Mouse (Mus musculus) stomach, embryonic 15.5 days (tissue): ENCODE measurements around the gene Cdhr3. TPM values are rescaled to one million over a fixed set of nuclear protein-coding genes. Genes with fewer than 3 reads are reported as not detected.
A peak's percentile ranks its signal among the peaks of the same experiment; 100 is the strongest.

Source experiments
- ATAC-seq: fragments of 200-750 bp; cut with Nextera tagmentation; 2 replicates; pipeline ENCODE4 v1.8.0; 2017; ENCODE audit warnings: low read depth, moderate number of reproducible peaks, moderate TSS enrichment; ENCODE audit not compliant: insufficient read depth, low FRiP score
- H3K27ac ChIP-seq: fragments of 300-500 bp; sonication (generic); 2 replicates; pipeline ENCODE4 v1.5.1; 2015; ENCODE audit warnings: mild to moderate bottlenecking, inconsistent platforms
- H3K27me3 ChIP-seq: fragments of 300-500 bp; sonication (generic); replicated peaks from 2 replicates; pipeline ENCODE4 v1.6.1; 2015; ENCODE audit warnings: inconsistent platforms
- H3K36me3 ChIP-seq: fragments of 300-500 bp; sonication (generic); 2 replicates; pipeline ENCODE4 v1.6.1; 2015; ENCODE audit warnings: inconsistent platforms
- H3K4me1 ChIP-seq: fragments of 300-500 bp; sonication (generic); 2 replicates; pipeline ENCODE4 v1.6.1; 2015; ENCODE audit warnings: inconsistent platforms
- H3K4me2 ChIP-seq: fragments of 300-500 bp; sonication (generic); 2 replicates; pipeline ENCODE4 v1.6.1; 2015; ENCODE audit warnings: mild to moderate bottlenecking, inconsistent platforms
- H3K4me3 ChIP-seq: fragments of 300-500 bp; sonication (generic); replicated peaks from 2 replicates; pipeline ENCODE4 v1.5.1; 2015; ENCODE audit warnings: inconsistent platforms
- H3K9ac ChIP-seq: fragments of 300-500 bp; sonication (generic); 2 replicates; pipeline ENCODE4 v1.6.1; 2015; ENCODE audit warnings: inconsistent platforms
- H3K9me3 ChIP-seq: fragments of 300-500 bp; sonication (generic); 2 replicates; pipeline ENCODE4 v1.6.1; 2016; ENCODE audit warnings: inconsistent platforms
- WGBS: fragments of 180-500 bp; shearing (Covaris S2); methylation state at CpG from one replicate; pipeline ENCODE4 v1.1.7; 2015; 5-methylcytosine and 5-hydroxymethylcytosine counted together
- polyA plus RNA-seq: library from polyadenylated mRNA; unstranded; fragments of >200 nt; fragmentation: Nextera tagmentation; extraction: Ambion mirVana; gene quantifications from 2 replicates; pipeline ENCODE4 v1.2.1, GENCODE M21; 2015

Gene Cdhr3
- polyA plus RNA-seq, 1 experiment from 2014 or later: 0.08 TPM

- Histone ChIP-seq H3K36me3 (no peaks in the 10 kb centered on the region), H3K4me3 (no peak overlapping the region), H3K9ac (no peak overlapping the region), H3K4me2 (no peak overlapping the region), H3K27me3 (no peaks in the 10 kb centered on the region), H3K9me3 (no peaks in the 10 kb centered on the region), H3K4me1 (0 out of 2 replicates have a peak, but pooled peaks cover 5% of the 10 kb centered on the region), H3K27ac (no peak overlapping the region)
- WGBS: 54% methylated on average over 13 of the region's 13 CpGs
- ATAC-seq: no peak
Observed at GRCm38 (mm10) chr12:33030066-33030465, 62.6 kb downstream of the Cdhr3 start.

GRCm38 (mm10) chr12:33028708-33029107 lies 64.0 kb downstream of the Cdhr3 start:
- Histone ChIP-seq H3K27me3 (no peaks in the 10 kb centered on the region), H3K9me3 (no peaks in the 10 kb centered on the region), H3K36me3 (no peaks in the 10 kb centered on the region), H3K4me3 (no peak overlapping the region), H3K4me2 (no peak overlapping the region), H3K27ac (no peak overlapping the region), H3K9ac (no peak overlapping the region), H3K4me1 (0 out of 2 replicates have a peak, but pooled peaks cover 5% of the 10 kb centered on the region)
- no peak for ATAC-seq
- 63% methylated on average over 13 of the region's 13 CpGs for WGBS

DNA sequence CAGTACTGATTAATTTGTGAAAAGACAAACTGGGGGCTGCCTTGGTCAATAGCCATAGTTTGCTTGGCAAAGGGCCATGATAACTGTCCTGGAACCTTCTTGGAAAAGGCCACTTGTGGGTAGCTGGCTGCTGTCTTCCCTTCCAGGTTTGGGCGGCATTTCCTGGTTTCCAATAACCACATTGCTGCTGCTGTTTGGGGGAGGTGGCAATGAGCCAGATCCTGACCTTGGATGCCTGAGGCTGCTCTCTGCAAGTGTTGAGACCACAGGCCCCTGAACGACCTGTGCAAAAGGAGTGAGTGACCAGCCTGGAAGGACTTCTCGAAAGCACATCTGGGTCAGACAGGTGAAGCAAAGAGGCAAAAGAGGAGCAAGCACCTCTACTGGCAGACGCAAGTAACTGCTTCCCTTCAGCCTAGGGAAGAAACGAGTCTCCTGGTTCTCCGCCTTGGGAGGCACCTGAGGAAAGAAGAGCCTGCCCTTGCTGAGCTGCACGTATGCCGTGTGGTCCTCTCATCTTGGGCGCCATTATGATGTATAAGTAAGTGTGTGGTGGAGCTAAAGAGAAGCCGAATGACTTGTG lies 64.5 kb downstream of the Cdhr3 start:
- 0 out of 2 replicates have a peak, but pooled peaks cover 5% of the 10 kb centered on the region for H3K4me1 ChIP-seq
- H3K27ac ChIP-seq: no peak overlapping the region
- no peak overlapping the region for H3K4me3 ChIP-seq
- H3K27me3 ChIP-seq: no peaks in the 10 kb centered on the region
- ATAC-seq: no peak
- no peaks in the 10 kb centered on the region for H3K36me3 ChIP-seq
- no peaks in the 10 kb centered on the region for H3K9me3 ChIP-seq
- no peak overlapping the region for H3K4me2 ChIP-seq
- WGBS: 57% methylated on average over 10 of the region's 10 CpGs
- no peak overlapping the region for H3K9ac ChIP-seq

- no peak overlapping the region for H3K27ac ChIP-seq
- H3K27me3 ChIP-seq: no peaks in the 10 kb centered on the region
- 0 out of 2 replicates have a peak, but pooled peaks cover 5% of the 10 kb centered on the region for H3K4me1 ChIP-seq
- no peak overlapping the region for H3K4me3 ChIP-seq
- no peak overlapping the region for H3K9ac ChIP-seq
- H3K36me3 ChIP-seq: no peaks in the 10 kb centered on the region
- 0 out of 2 replicates have a peak, but pooled peaks have one; percentile 29 for ATAC-seq
- H3K4me2 ChIP-seq: peak overlapping the region; percentile 22; the same call in 1 of the 2 replicates
- H3K9me3 ChIP-seq: no peaks in the 10 kb centered on the region
- WGBS: 1% methylated on average over 10 of the region's 10 CpGs
Observed at GRCm38 (mm10) chr12:33027093-33027492, 65.6 kb downstream of the Cdhr3 start.

- H3K27ac ChIP-seq: no peak overlapping the region
- no peak overlapping the region for H3K9ac ChIP-seq
- 0 out of 2 replicates have a peak, but pooled peaks cover 5% of the 10 kb centered on the region for H3K4me1 ChIP-seq
- H3K4me3 ChIP-seq: no peak overlapping the region
- no peaks in the 10 kb centered on the region for H3K36me3 ChIP-seq
- no peaks in the 10 kb centered on the region for H3K27me3 ChIP-seq
- WGBS: 76% methylated on average over 6 of the region's 6 CpGs
- H3K9me3 ChIP-seq: no peaks in the 10 kb centered on the region
- no peak for ATAC-seq
- H3K4me2 ChIP-seq: no peak overlapping the region
Observed at GRCm38 (mm10) chr12:33024524-33024923, 68.2 kb downstream of the Cdhr3 start.

DNA sequence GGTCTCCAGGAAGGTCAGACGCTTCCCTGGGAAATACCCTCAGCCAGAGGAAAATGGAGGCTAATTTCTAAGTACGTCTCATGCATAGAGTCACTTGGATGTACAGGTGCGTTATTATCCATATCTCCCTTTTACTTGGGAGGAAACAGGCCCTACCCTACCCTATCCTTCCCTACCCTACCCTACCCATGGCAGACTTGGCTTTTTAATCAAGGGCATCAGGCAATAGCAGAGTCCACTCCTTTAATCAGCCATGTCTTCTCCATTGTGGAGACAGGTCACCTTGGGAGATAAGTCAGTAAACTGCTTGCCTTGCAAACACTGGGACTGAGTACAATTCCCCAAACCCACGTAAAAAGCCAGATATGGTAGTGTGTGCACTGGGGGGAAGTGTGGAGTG lies 70.9 kb downstream of the Cdhr3 start:
- ATAC-seq: peak; percentile 56; the same call in 1 of the 2 replicates
- no peak overlapping the region for H3K27ac ChIP-seq
- no peaks in the 10 kb centered on the region for H3K9me3 ChIP-seq
- H3K27me3 ChIP-seq: no peaks in the 10 kb centered on the region
- no peaks in the 10 kb centered on the region for H3K36me3 ChIP-seq
- H3K4me1 ChIP-seq: no peaks in the 10 kb centered on the region
- no peak overlapping the region for H3K4me3 ChIP-seq
- H3K4me2 ChIP-seq: no peak overlapping the region
- 87% methylated on average over 4 of the region's 4 CpGs for WGBS
- H3K9ac ChIP-seq: no peak overlapping the region

DNA sequence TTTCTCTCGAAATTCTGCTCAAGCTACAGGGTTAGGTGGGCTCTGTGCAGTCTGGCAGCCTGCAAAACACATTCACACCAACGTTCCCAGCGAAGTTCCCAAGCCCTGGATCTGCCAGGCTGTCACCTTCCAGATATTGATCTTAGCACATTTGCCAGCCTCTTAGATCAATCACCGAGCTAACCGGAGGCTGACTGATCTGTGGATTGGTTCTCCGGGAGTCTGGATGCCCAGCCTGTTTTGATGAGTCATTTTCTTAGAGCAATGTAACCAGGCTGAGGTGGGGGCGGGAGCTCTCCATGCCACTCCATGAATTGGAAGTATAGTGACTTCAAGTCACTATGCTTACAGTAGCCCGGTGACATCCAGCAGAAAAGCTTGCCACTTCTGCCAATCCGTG lies 71.5 kb downstream of the Cdhr3 start:
- H3K4me3 ChIP-seq: no peak overlapping the region
- no peaks in the 10 kb centered on the region for H3K36me3 ChIP-seq
- no peak for ATAC-seq
- no peak overlapping the region for H3K4me2 ChIP-seq
- H3K27me3 ChIP-seq: no peaks in the 10 kb centered on the region
- WGBS: 72% methylated on average over 9 of the region's 9 CpGs
- H3K9me3 ChIP-seq: no peaks in the 10 kb centered on the region
- H3K9ac ChIP-seq: no peak overlapping the region
- H3K4me1 ChIP-seq: no peaks in the 10 kb centered on the region
- H3K27ac ChIP-seq: no peak overlapping the region

GRCm38 (mm10) chr12:33020011-33020410 lies 72.7 kb downstream of the Cdhr3 start:
- WGBS: 70% methylated on average over 6 of the region's 6 CpGs
- peak overlapping the region; percentile 33; the same call in 1 of the 2 replicates for H3K27ac ChIP-seq
- no peak overlapping the region for H3K4me2 ChIP-seq
- ATAC-seq: no peak
- no peak overlapping the region for H3K4me3 ChIP-seq
- H3K9ac ChIP-seq: no peak overlapping the region
- H3K27me3 ChIP-seq: no peaks in the 10 kb centered on the region
- H3K9me3 ChIP-seq: no peaks in the 10 kb centered on the region
- H3K36me3 ChIP-seq: no peaks in the 10 kb centered on the region
- no peaks in the 10 kb centered on the region for H3K4me1 ChIP-seq

GRCm38 (mm10) chr12:33018601-33019000 lies 74.1 kb downstream of the Cdhr3 start:
- Histone ChIP-seq H3K4me3 (no peak overlapping the region), H3K27me3 (no peaks in the 10 kb centered on the region), H3K4me2 (no peak overlapping the region), H3K4me1 (no peaks in the 10 kb centered on the region), H3K9me3 (no peaks in the 10 kb centered on the region), H3K9ac (no peak overlapping the region), H3K27ac (no peak overlapping the region), H3K36me3 (no peaks in the 10 kb centered on the region)
- no peak for ATAC-seq
- WGBS: 66% methylated on average over 4 of the region's 4 CpGs

- no peaks in the 10 kb centered on the region for H3K27me3 ChIP-seq
- no peak overlapping the region for H3K4me3 ChIP-seq
- ATAC-seq: no peak
- WGBS: 62% methylated on average over 7 of the region's 7 CpGs
- no peaks in the 10 kb centered on the region for H3K36me3 ChIP-seq
- H3K27ac ChIP-seq: no peak overlapping the region
- no peak overlapping the region for H3K4me2 ChIP-seq
- H3K4me1 ChIP-seq: no peaks in the 10 kb centered on the region
- no peak overlapping the region for H3K9ac ChIP-seq
- H3K9me3 ChIP-seq: no peaks in the 10 kb centered on the region
Observed at GRCm38 (mm10) chr12:33016824-33017705, 75.6 kb downstream of the Cdhr3 start.

- Histone ChIP-seq H3K4me2 (no peak overlapping the region), H3K36me3 (no peaks in the 10 kb centered on the region), H3K9me3 (no peaks in the 10 kb centered on the region), H3K27ac (no peak overlapping the region), H3K4me3 (no peak overlapping the region), H3K4me1 (no peaks in the 10 kb centered on the region), H3K27me3 (no peaks in the 10 kb centered on the region), H3K9ac (no peak overlapping the region)
- 87% methylated on average over 1 of the region's 1 CpGs for WGBS
- no peak for ATAC-seq
Observed at GRCm38 (mm10) chr12:33015103-33015502, 77.6 kb downstream of the Cdhr3 start.

- H3K27ac ChIP-seq: no peak overlapping the region
- no peak for ATAC-seq
- H3K9me3 ChIP-seq: no peaks in the 10 kb centered on the region
- H3K4me2 ChIP-seq: no peak overlapping the region
- no peaks in the 10 kb centered on the region for H3K4me1 ChIP-seq
- H3K36me3 ChIP-seq: no peaks in the 10 kb centered on the region
- 59% methylated on average over 7 of the region's 7 CpGs for WGBS
- H3K9ac ChIP-seq: no peak overlapping the region
- no peak overlapping the region for H3K4me3 ChIP-seq
- no peaks in the 10 kb centered on the region for H3K27me3 ChIP-seq
Observed at GRCm38 (mm10) chr12:33014050-33014796, 78.5 kb downstream of the Cdhr3 start.
